Mouse (Mus musculus): Measurements from ENCODE around the gene Ptger3. TPM values are rescaled to one million over a fixed set of nuclear protein-coding genes. Genes with fewer than 3 reads are reported as not detected.

Gene Ptger3
- total RNA-seq, 1 experiment from 2014 or later, result 39.9 TPM

DNA sequence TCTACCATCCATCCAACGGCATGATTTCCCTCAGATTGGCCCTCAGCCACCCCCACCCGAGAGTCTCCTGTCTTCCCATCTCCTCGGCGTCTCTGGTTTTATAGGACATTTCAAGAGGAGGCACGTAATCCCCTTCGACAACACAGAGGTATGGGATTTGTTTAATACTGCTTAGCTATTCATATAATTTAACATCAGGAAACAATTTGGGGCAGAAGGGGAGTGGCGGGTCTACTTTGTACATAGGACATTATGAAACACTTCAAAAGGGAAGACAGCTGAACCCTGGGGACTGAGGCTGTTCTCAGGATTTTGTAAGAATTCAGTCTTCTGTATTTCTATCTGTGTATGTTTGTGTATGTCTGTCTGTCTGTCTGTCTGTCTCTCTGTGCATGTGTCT, 94.9 kb downstream of the Ptger3 start:
- ATAC-seq (replicated peaks in 1 of 2; ENCODE audit: insufficient read depth in 1 of 2, low FRiP score in 2 of 2, low TSS enrichment in 1 of 2, low read depth in 1 of 2, poor library complexity in 2 of 2, severe bottlenecking in 2 of 2), result no peak

DNA sequence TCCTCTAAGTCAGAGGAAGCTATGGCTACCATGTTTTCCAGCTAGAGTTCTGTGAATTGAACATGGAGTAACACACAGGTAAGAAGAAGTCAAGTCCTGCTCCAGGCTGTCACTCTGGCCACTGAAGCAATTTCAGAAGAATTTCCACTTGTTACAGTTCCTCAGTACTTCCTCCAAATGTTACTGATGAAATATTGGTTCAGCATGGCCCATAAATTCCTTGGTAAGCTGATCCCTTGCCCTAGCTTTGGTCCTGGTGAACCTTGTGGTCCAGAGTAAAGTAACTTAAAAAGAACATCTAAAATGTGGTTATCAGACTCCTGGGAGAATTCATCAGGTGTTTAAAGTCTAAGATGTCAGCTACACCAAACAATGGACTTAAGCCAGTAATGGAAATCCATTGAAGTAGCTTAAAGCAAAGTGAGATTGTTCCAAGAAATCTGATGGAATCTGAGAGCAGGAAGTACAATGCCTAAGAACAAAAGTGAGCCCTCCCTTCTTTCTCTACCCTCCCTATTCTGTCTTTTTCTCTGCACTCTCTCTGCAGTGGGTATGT, 97.9 kb downstream of the Ptger3 start:
- no peak for ATAC-seq (replicated peaks in 1 of 2; ENCODE audit: insufficient read depth in 1 of 2, low FRiP score in 2 of 2, low TSS enrichment in 1 of 2, low read depth in 1 of 2, poor library complexity in 2 of 2, severe bottlenecking in 2 of 2)

DNA sequence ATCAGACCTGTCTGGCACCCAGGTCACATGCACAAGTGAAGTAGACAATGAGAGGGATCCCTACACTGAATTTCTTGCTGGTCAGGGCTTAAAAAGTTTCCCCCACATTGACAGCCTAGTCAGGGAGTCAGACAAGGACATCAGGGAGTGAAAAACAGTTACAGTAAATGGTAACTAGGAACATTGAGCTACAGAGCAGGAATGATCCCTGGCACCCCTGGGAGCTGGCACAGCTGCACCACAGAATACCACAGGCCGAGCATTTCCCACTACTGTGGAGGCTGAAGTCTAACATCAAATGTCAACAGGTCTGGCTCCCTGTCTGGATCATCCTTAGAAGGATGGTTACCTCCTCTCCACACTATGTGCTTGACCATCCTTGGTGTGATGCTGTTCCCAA, 98.8 kb downstream of the Ptger3 start:
- ATAC-seq (replicated peaks in 1 of 2; ENCODE audit: insufficient read depth in 1 of 2, low FRiP score in 2 of 2, low TSS enrichment in 1 of 2, low read depth in 1 of 2, poor library complexity in 2 of 2, severe bottlenecking in 2 of 2), result no peak

DNA sequence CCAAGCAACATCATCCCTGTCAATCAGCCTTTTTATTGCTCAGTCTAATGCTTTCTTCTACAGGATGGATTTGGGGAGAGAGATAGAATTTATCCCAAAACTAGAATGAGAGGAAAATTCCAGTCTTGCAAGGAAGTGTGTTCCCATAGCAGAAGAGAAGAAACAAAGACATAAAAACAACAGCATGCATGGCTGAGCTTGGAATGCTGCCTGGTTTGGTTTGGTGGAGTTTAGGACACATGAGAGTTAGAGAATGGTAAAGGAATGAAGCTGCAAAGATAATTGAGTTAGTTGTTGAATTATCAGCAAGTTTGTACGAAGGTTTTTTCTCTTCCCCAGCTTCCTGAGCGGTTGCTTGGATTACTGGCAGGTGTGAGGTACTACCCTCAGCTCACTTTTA, 99.5 kb downstream of the Ptger3 start:
- no peak for ATAC-seq (replicated peaks in 1 of 2; ENCODE audit: insufficient read depth in 1 of 2, low FRiP score in 2 of 2, low TSS enrichment in 1 of 2, low read depth in 1 of 2, poor library complexity in 2 of 2, severe bottlenecking in 2 of 2)

GRCm38 (mm10) chr3:157686105-157686504, 119.4 kb downstream of the Ptger3 start:
- peak; percentile 56 to 78; a peak in 3 of 4 replicates for ATAC-seq (replicated peaks in 1 of 2; ENCODE audit: insufficient read depth in 1 of 2, low FRiP score in 2 of 2, low TSS enrichment in 1 of 2, low read depth in 1 of 2, poor library complexity in 2 of 2, severe bottlenecking in 2 of 2)

GRCm38 (mm10) chr3:157688419-157689162, 121.9 kb downstream of the Ptger3 start:
- ATAC-seq (replicated peaks in 1 of 2; ENCODE audit: insufficient read depth in 1 of 2, low FRiP score in 2 of 2, low TSS enrichment in 1 of 2, low read depth in 1 of 2, poor library complexity in 2 of 2, severe bottlenecking in 2 of 2), result no peak

Other genes starting within 250 kb of the Ptger3 start
- gene Zranb2, start 32.7 kb upstream of the Ptger3 start, total RNA-seq (2017), result 245 and 274 TPM in 2 replicates